Mouse (Mus musculus) thymus, postnatal 14 days (tissue): ENCODE data around the gene Tspan12.

Experiments used
- DNase-seq: peaks from one replicate; pipeline ENCODE4 v3.0.0; 2021

Tspan12 gene

GRCm38 (mm10) chr6:21768745-21769446, 83.4 kb downstream of the Tspan12 start:
- no peak for DNase-seq

GRCm38 (mm10) chr6:21767787-21768221, 84.5 kb downstream of the Tspan12 start:
- no peak for DNase-seq

- no peak for DNase-seq
Observed at GRCm38 (mm10) chr6:21747536-21747935, 104.8 kb downstream of the Tspan12 start.

GRCm38 (mm10) chr6:21744615-21745266, 107.6 kb downstream of the Tspan12 start:
- no peak for DNase-seq

GRCm38 (mm10) chr6:21740606-21741005, 111.7 kb downstream of the Tspan12 start:
- DNase-seq, result no peak

GRCm38 (mm10) chr6:21722238-21722637, 130.1 kb downstream of the Tspan12 start:
- DNase-seq, result no peak
